Mouse (Mus musculus): ENCODE measurements around the gene Fap.

Gene Fap

GRCm38 (mm10) chr2:62573753-62574159 is at the start of gene Fap:
TSS of gene Fap (minus strand) at chr2:62574075.
- no peak for DNase-seq

- DNase-seq, result no peak
These were observed 49.2 kb upstream of the Fap start for GRCm38 (mm10) chr2:62623024-62623441.

GRCm38 (mm10) chr2:62619679-62620078 is 45.8 kb upstream of the Fap start:
- no peak for DNase-seq

- no peak for DNase-seq
These were observed 45.1 kb upstream of the Fap start for GRCm38 (mm10) chr2:62618934-62619341.

GRCm38 (mm10) chr2:62613133-62613532 is 39.3 kb upstream of the Fap start:
- DNase-seq, result no peak

- no peak for DNase-seq
These were observed 32.3 kb upstream of the Fap start for GRCm38 (mm10) chr2:62606205-62606604.

- no peak for DNase-seq
These were observed 29.7 kb upstream of the Fap start for GRCm38 (mm10) chr2:62603530-62603929.

GRCm38 (mm10) chr2:62596586-62596985 is 22.7 kb upstream of the Fap start:
- DNase-seq, result no peak

GRCm38 (mm10) chr2:62594491-62594890 is 20.6 kb upstream of the Fap start:
- no peak for DNase-seq

GRCm38 (mm10) chr2:62591555-62591954 is 17.7 kb upstream of the Fap start:
- DNase-seq, result no peak

- DNase-seq, result no peak
These were observed 15.5 kb upstream of the Fap start for GRCm38 (mm10) chr2:62589333-62589732.

GRCm38 (mm10) chr2:62585769-62586168 is 11.9 kb upstream of the Fap start:
- no peak for DNase-seq

- no peak for DNase-seq
These were observed 1.1 kb upstream of the Fap start for GRCm38 (mm10) chr2:62574962-62575361.

GRCm38 (mm10) chr2:62574250-62574649 is 375 bp upstream of the Fap start:
- DNase-seq, result no peak

- no peak for DNase-seq
These were observed 649 bp downstream of the Fap start for GRCm38 (mm10) chr2:62573099-62573752.

- DNase-seq, result no peak
These were observed 9.2 kb downstream of the Fap start for GRCm38 (mm10) chr2:62564687-62565086.

- DNase-seq, result no peak
These were observed 11.0 kb downstream of the Fap start for GRCm38 (mm10) chr2:62562661-62563485.

- no peak for DNase-seq
These were observed 16.5 kb downstream of the Fap start for GRCm38 (mm10) chr2:62557417-62557816.

- DNase-seq, result no peak
These were observed 17.5 kb downstream of the Fap start for GRCm38 (mm10) chr2:62556349-62556748.

GRCm38 (mm10) chr2:62549659-62550058 is 24.2 kb downstream of the Fap start:
- DNase-seq, result no peak

- DNase-seq, result no peak
These were observed 24.7 kb downstream of the Fap start for GRCm38 (mm10) chr2:62549131-62549530.

- DNase-seq, result no peak
These were observed 25.8 kb downstream of the Fap start for GRCm38 (mm10) chr2:62548104-62548503.

GRCm38 (mm10) chr2:62535483-62535882 is 38.4 kb downstream of the Fap start:
- DNase-seq, result no peak

- no peak for DNase-seq
These were observed 42.8 kb downstream of the Fap start for GRCm38 (mm10) chr2:62531065-62531464.
